Mouse (Mus musculus) liver, embryonic 16.5 days (tissue): ENCODE results near the gene Wbp1. TPM values are rescaled to one million over a fixed set of nuclear protein-coding genes. Genes with fewer than 3 reads are reported as not detected.

Source experiments
- ATAC-seq: fragments of 200-750 bp; cut with Nextera tagmentation; 2 replicates; pipeline ENCODE4 v1.8.0; 2017; ENCODE audit warnings: low read depth, mild to moderate bottlenecking, moderate number of reproducible peaks, moderate library complexity
- H3K27ac ChIP-seq: fragments of 300-500 bp; sonication (generic); 2 replicates; pipeline ENCODE4 v1.5.1; 2014; ENCODE audit warnings: mild to moderate bottlenecking, low read length
- H3K27me3 ChIP-seq: fragments of 300-500 bp; sonication (generic); 2 replicates; pipeline ENCODE4 v1.6.1; 2014; ENCODE audit warnings: low read depth, low read length, mixed read lengths; ENCODE audit not compliant: control insufficient read depth, insufficient read depth
- H3K36me3 ChIP-seq: fragments of 300-500 bp; sonication (generic); 2 replicates; pipeline ENCODE4 v1.6.1; 2014; ENCODE audit warnings: mild to moderate bottlenecking; ENCODE audit not compliant: control insufficient read depth, insufficient read depth
- H3K4me1 ChIP-seq: fragments of 300-500 bp; sonication (generic); 2 replicates; pipeline ENCODE4 v1.6.1; 2014; ENCODE audit warnings: low read depth, low read length, mixed read lengths; ENCODE audit not compliant: control insufficient read depth
- H3K4me2 ChIP-seq: fragments of 300-500 bp; sonication (generic); 2 replicates; pipeline ENCODE4 v1.6.1; 2014; ENCODE audit warnings: low read depth, low read length, mixed read lengths
- H3K4me3 ChIP-seq: fragments of 300-500 bp; sonication (generic); 2 replicates; pipeline ENCODE4 v1.5.1; 2014; ENCODE audit warnings: low read depth, mild to moderate bottlenecking, low read length
- H3K9ac ChIP-seq: fragments of 300-500 bp; sonication (generic); 2 replicates; pipeline ENCODE4 v1.6.1; 2014; ENCODE audit warnings: low read depth, low read length
- H3K9me3 ChIP-seq: fragments of 300-500 bp; sonication (generic); replicated peaks from 2 replicates; pipeline ENCODE4 v1.6.1; 2016; ENCODE audit warnings: low read length; ENCODE audit not compliant: control insufficient read depth
- WGBS: fragments of 180-500 bp; shearing (Covaris S2); extraction: QIAGEN DNeasy Blood & Tissue Kit; methylation state at CpG from one replicate; pipeline ENCODE4 v1.1.7; 2014; ENCODE audit not compliant: insufficient replicate concordance; 5-methylcytosine and 5-hydroxymethylcytosine counted together
- microRNA counts: library from miRNA; unstranded; fragments of <30 nt; microRNA quantifications from one replicate; lab custom pipeline; 2016
- microRNA-seq: library from miRNA; unstranded; fragments of <30 nt; microRNA quantifications from one replicate; pipeline ENCODE4, GENCODE M21; 2016
- polyA plus RNA-seq: library from polyadenylated mRNA; unstranded; fragments of >200 nt; fragmentation: Nextera tagmentation; extraction: Ambion mirVana; gene quantifications from 2 replicates; pipeline ENCODE4 v1.2.1, GENCODE M21; 2015

The Wbp1 gene
- polyA plus RNA-seq, 1 experiment from 2014 or later: 28.3 TPM

- WGBS: 1% methylated on average over 69 of the region's 69 CpGs
- Histone ChIP-seq H3K9ac (no peak overlapping the region), H3K4me1 (peaks cover 19% of the 10 kb centered on the region), H3K27me3 (peaks cover 99% of the 10 kb centered on the region), H3K27ac (no peak overlapping the region), H3K36me3 (no peaks in the 10 kb centered on the region), H3K4me2 (no peak overlapping the region), H3K9me3 (no peaks in the 10 kb centered on the region), H3K4me3 (peak overlapping the region; percentile 13)
- ATAC-seq: no peak
Observed at GRCm38 (mm10) chr6:83069488-83070246, 51.7 kb downstream of the Wbp1 start.

MicroRNAs within 50 kb of the gene (microRNA counts, 519-probe panel; counts per million panel counts)
- 2,153 counts per million, percentile 34 among the panel's probes with 10 or more counts for microRNA mmu-miR-3470a+mmu-miR-3470b (lab: Ali Mortazavi, UCI)

Small RNA genes lying within 50 kb of the gene (microRNA-seq; reads per million reads assigned to microRNA genes)
- gene Mir3470a: not detected

Other genes with a start within 250 kb of the Wbp1 start
- 0.06 and 0.11 TPM in 2 replicates for gene Sema4f, start 181.8 kb downstream of the Wbp1 start, polyA plus RNA-seq
- gene M1ap, start 174.7 kb downstream of the Wbp1 start, polyA plus RNA-seq: 11.6 and 12.7 TPM in 2 replicates
- 15.7 and 16.1 TPM in 2 replicates for gene Dok1, start 88.1 kb downstream of the Wbp1 start, polyA plus RNA-seq
- 1.9 and 2.1 TPM in 2 replicates for gene Loxl3, start 87.4 kb downstream of the Wbp1 start, polyA plus RNA-seq
- 180 and 190 TPM in 2 replicates for gene Aup1, start 67.0 kb downstream of the Wbp1 start, polyA plus RNA-seq
- 72.0 and 72.4 TPM in 2 replicates for gene Htra2, start 66.3 kb downstream of the Wbp1 start, polyA plus RNA-seq
- 9.0 and 9.3 TPM in 2 replicates for gene Dqx1, start 63.7 kb downstream of the Wbp1 start, polyA plus RNA-seq
- not detected in 2 replicates for gene Tlx2, start 51.3 kb downstream of the Wbp1 start, polyA plus RNA-seq
- 15.6 and 17.1 TPM in 2 replicates for gene Pcgf1, start 43.7 kb downstream of the Wbp1 start, polyA plus RNA-seq
- 0.25 and 0.48 TPM in 2 replicates for gene Lbx2, start 35.2 kb downstream of the Wbp1 start, polyA plus RNA-seq
- 0.59 and 1.1 TPM in 2 replicates for gene Ccdc142, start 20.0 kb downstream of the Wbp1 start, polyA plus RNA-seq
- gene Gm42688, start 19.9 kb downstream of the Wbp1 start, polyA plus RNA-seq: 0.81 and 1.1 TPM in 2 replicates
- gene Mrpl53, start 12.5 kb downstream of the Wbp1 start, polyA plus RNA-seq: 66.1 and 73.4 TPM in 2 replicates
- gene Mogs, start 6.1 kb downstream of the Wbp1 start, polyA plus RNA-seq: 4.5 and 6.8 TPM in 2 replicates
- gene Ino80b, start 3.9 kb upstream of the Wbp1 start, polyA plus RNA-seq: 4.1 and 5.2 TPM in 2 replicates
- gene Rtkn, start 13.9 kb upstream of the Wbp1 start, polyA plus RNA-seq: 16.1 and 16.4 TPM in 2 replicates
- 0.39 and 0.85 TPM in 2 replicates for gene Wdr54, start 34.8 kb upstream of the Wbp1 start, polyA plus RNA-seq
- 0.15 and 0.30 TPM in 2 replicates for gene 1700003E16Rik, start 34.8 kb upstream of the Wbp1 start, polyA plus RNA-seq
- gene Dctn1, start 44.4 kb upstream of the Wbp1 start, polyA plus RNA-seq: 23.0 and 26.9 TPM in 2 replicates
- gene Slc4a5, start 98.3 kb upstream of the Wbp1 start, polyA plus RNA-seq: 0.89 and 0.93 TPM in 2 replicates
- gene Mthfd2, start 204.3 kb upstream of the Wbp1 start, polyA plus RNA-seq: 59.6 and 64.3 TPM in 2 replicates
- gene Mob1a, start 204.5 kb upstream of the Wbp1 start, polyA plus RNA-seq: 31.5 and 32.0 TPM in 2 replicates
- gene Bola3, start 227.6 kb upstream of the Wbp1 start, polyA plus RNA-seq: 196 and 234 TPM in 2 replicates